Mouse (Mus musculus): ENCODE results near the gene Bpgm.

- TF ChIP-seq CTCF (IDR thresholded peaks at IDR 0.05; ENCODE audit: low read depth) (no peak), EP300 (optimal IDR thresholded peaks at IDR 0.05) (no peak)
Measured at GRCm38 (mm10) chr6:34495140-34495551, 19.1 kb downstream of the Bpgm start.

All from stomach, postnatal 0 days (tissue).